Mouse (Mus musculus): Measurements from ENCODE around the gene Cdk6.

GRCm38 (mm10) chr5:3374763-3375162 is 33.5 kb downstream of the Cdk6 start:
- TF ChIP-seq POLR2A (IDR thresholded peaks at IDR 0.05; ENCODE audit: insufficient read length, low read depth) (no peak), USF1 (IDR thresholded peaks at IDR 0.05; ENCODE audit: low read depth) (no peak), MAX (IDR thresholded peaks at IDR 0.05; ENCODE audit: low read depth) (no peak), E2F4 (IDR thresholded peaks at IDR 0.05; ENCODE audit: insufficient read depth) (no peak), MYOD1 (IDR thresholded peaks at IDR 0.05; ENCODE audit: control insufficient read depth in 1 of 3, insufficient read length in 2 of 3, low read depth in 2 of 3) (no peak), TCF3 (IDR thresholded peaks at IDR 0.05; ENCODE audit: insufficient read length, low read depth) (no peak), POLR2AphosphoS2 (IDR thresholded peaks at IDR 0.05; ENCODE audit: insufficient read length, low read depth) (no peak), REST (IDR thresholded peaks at IDR 0.05; ENCODE audit: insufficient read depth, insufficient read length) (no peak), CEBPB (IDR thresholded peaks at IDR 0.05; ENCODE audit: insufficient read depth, poor library complexity, severe bottlenecking) (no peak), SRF (IDR thresholded peaks at IDR 0.05; ENCODE audit: control insufficient read depth, insufficient read length, low read depth) (no peak), TCF12 (IDR thresholded peaks at IDR 0.05; ENCODE audit: insufficient read depth, poor library complexity, severe bottlenecking) (no peak)

Measured in myocyte (in vitro differentiated cells).